Mouse (Mus musculus) G1E (cell line): Measurements from ENCODE around the gene Orm1. TPM values are rescaled to one million over a fixed set of nuclear protein-coding genes. Genes with fewer than 3 reads are reported as not detected.

Source experiments
- ATAC-seq: 2 replicates; pipeline ENCODE4 v1.8.0; 2016; ENCODE audit warnings: mild to moderate bottlenecking; ENCODE audit not compliant: insufficient number of reproducible peaks, poor library complexity, low FRiP score, severe bottlenecking; ENCODE audit errors: extremely low read depth
- DNase-seq: peaks from one replicate; pipeline ENCODE4 v3.0.0; 2012; ENCODE audit warnings: low spot score
- H3K27me3 ChIP-seq: 2 replicates; pipeline ENCODE4 v1.6.1; 2012; ENCODE audit warnings: mild to moderate bottlenecking, low read length, inconsistent platforms; ENCODE audit not compliant: insufficient read depth
- H3K36me3 ChIP-seq: replicated peaks from 2 replicates; pipeline ENCODE3; 2012; ENCODE audit warnings: mild to moderate bottlenecking, inconsistent platforms
- H3K4me1 ChIP-seq: 2 replicates; pipeline ENCODE4 v1.6.1; 2012; ENCODE audit warnings: low read depth, low read length, inconsistent platforms, mixed read lengths; ENCODE audit not compliant: insufficient read depth
- H3K4me3 ChIP-seq: 2 replicates; pipeline ENCODE4 v1.5.1; 2012; ENCODE audit warnings: low read depth, mild to moderate bottlenecking, inconsistent platforms, low read length, moderate library complexity, mixed read lengths
- H3K9me3 ChIP-seq: replicated peaks from 2 replicates; pipeline ENCODE4 v1.6.1; 2012; ENCODE audit warnings: inconsistent platforms
- CTCF ChIP-seq: IDR thresholded peaks from 2 replicates; pipeline ENCODE4 v1.5.1; 2012; ENCODE audit warnings: low read depth, low read length, inconsistent platforms, mixed read lengths
- GATA1 ChIP-seq: IDR thresholded peaks from 2 replicates; pipeline ENCODE4 v1.6.1; 2012; ENCODE audit warnings: borderline replicate concordance, low read length, inconsistent platforms, mixed read lengths
- GATA2 ChIP-seq: IDR thresholded peaks from 2 replicates; pipeline ENCODE4 v1.6.1; 2012; ENCODE audit warnings: low read depth, low read length, inconsistent platforms, borderline replicate concordance
- POLR2AphosphoS5 ChIP-seq: IDR thresholded peaks from 2 replicates; pipeline ENCODE4 v1.6.1; 2012; ENCODE audit warnings: low read depth, low read length, inconsistent platforms; ENCODE audit not compliant: insufficient replicate concordance
- TAL1 ChIP-seq: conservative IDR thresholded peaks from 2 replicates; pipeline ENCODE4 v1.6.1; 2012; ENCODE audit warnings: low read depth, low read length, inconsistent platforms, mixed read lengths
- polyA plus RNA-seq: library from polyadenylated mRNA; stranded (reverse); fragments of >175 nt; gene quantifications from 2 replicates; pipeline ENCODE4 v1.2.3, GENCODE M21; 2012
- total RNA-seq, 2 experiments: library from RNA; stranded (forward) in 1 of 2; stranded (reverse) in 1 of 2; fragments of 200-1000 nt in 1 of 2; fragments of >200 nt in 1 of 2; fragmentation: Nextera tagmentation in 1 of 2; gene quantifications; 2 replicates each; pipeline ENCODE4 v1.2.3; 2014 to 2017

The Orm1 gene
- total RNA-seq (2014; fragmentation: Nextera tagmentation) (not detected in 2 replicates), total RNA-seq (2017) (not detected in 2 replicates), polyA plus RNA-seq (not detected in 2 replicates)

GRCm38 (mm10) chr4:63344295-63344694, at the start of gene Orm1:
TSS of gene Orm1 (plus strand) at chr4:63344560.
- H3K36me3 ChIP-seq = no peaks in the 10 kb centered on the region
- ATAC-seq (no peak), DNase-seq (no peak)
- no peak for TF ChIP-seq POLR2AphosphoS5
- TF ChIP-seq CTCF = no peak
- TF ChIP-seq GATA2 = no peak
- TF ChIP-seq GATA1 = no peak
- TF ChIP-seq TAL1 = no peak
- no peaks in the 10 kb centered on the region for H3K27me3 ChIP-seq
- peaks cover 65% of the 10 kb centered on the region for H3K9me3 ChIP-seq
- H3K4me1 ChIP-seq = no peaks in the 10 kb centered on the region
- no peak within 1 kb of the TSS for H3K4me3 ChIP-seq

- no peak for TF ChIP-seq GATA1
- no peak for TF ChIP-seq GATA2
- TF ChIP-seq CTCF = no peak
- TF ChIP-seq TAL1 = no peak
- no peak for TF ChIP-seq POLR2AphosphoS5
- H3K9me3 ChIP-seq = peaks cover 92% of the 10 kb centered on the region
- H3K27me3 ChIP-seq = no peaks in the 10 kb centered on the region
- no peaks in the 10 kb centered on the region for H3K4me1 ChIP-seq
- no peak overlapping the region for H3K4me3 ChIP-seq
- no peaks in the 10 kb centered on the region for H3K36me3 ChIP-seq
- DNase-seq (no peak), ATAC-seq (no peak)
These were observed 48.7 kb upstream of the Orm1 start for GRCm38 (mm10) chr4:63295641-63296040.

- ATAC-seq = no peak
- no peak for DNase-seq
- Histone ChIP-seq H3K9me3 (peaks cover 93% of the 10 kb centered on the region), H3K4me1 (no peaks in the 10 kb centered on the region), H3K4me3 (no peak overlapping the region), H3K36me3 (no peaks in the 10 kb centered on the region), H3K27me3 (no peaks in the 10 kb centered on the region)
- no peak for TF ChIP-seq TAL1
- TF ChIP-seq CTCF = no peak
- no peak for TF ChIP-seq GATA1
These were observed 48.1 kb upstream of the Orm1 start for GRCm38 (mm10) chr4:63296263-63296662.

- no peak for ATAC-seq
- TF ChIP-seq GATA1 (no peak), POLR2AphosphoS5 (no peak), TAL1 (no peak), CTCF (no peak), GATA2 (no peak)
- no peaks in the 10 kb centered on the region for H3K27me3 ChIP-seq
These were observed 47.5 kb upstream of the Orm1 start for GRCm38 (mm10) chr4:63296876-63297275.

GRCm38 (mm10) chr4:63298191-63298590, 46.2 kb upstream of the Orm1 start:
- no peaks in the 10 kb centered on the region for H3K4me1 ChIP-seq
- H3K4me3 ChIP-seq = no peak overlapping the region
- H3K36me3 ChIP-seq = no peaks in the 10 kb centered on the region
- no peak for ATAC-seq
- DNase-seq = no peak
- TF ChIP-seq GATA2 (no peak), GATA1 (no peak), POLR2AphosphoS5 (no peak), CTCF (no peak), TAL1 (no peak)
- H3K27me3 ChIP-seq = no peaks in the 10 kb centered on the region
- peaks cover 93% of the 10 kb centered on the region for H3K9me3 ChIP-seq

More at GRCm38 (mm10) chr4:63296876-63297275, 47.5 kb upstream of the Orm1 start:
- Histone ChIP-seq H3K36me3 (no peaks in the 10 kb centered on the region), H3K9me3 (peaks cover 93% of the 10 kb centered on the region), H3K4me1 (no peaks in the 10 kb centered on the region), H3K4me3 (no peak overlapping the region)
- DNase-seq = no peak

- no peak for TF ChIP-seq GATA1
- no peak for TF ChIP-seq GATA2
- Histone ChIP-seq H3K27me3 (no peaks in the 10 kb centered on the region), H3K4me1 (no peaks in the 10 kb centered on the region), H3K36me3 (no peaks in the 10 kb centered on the region), H3K4me3 (no peak overlapping the region), H3K9me3 (peaks cover 94% of the 10 kb centered on the region)
- ATAC-seq (no peak), DNase-seq (no peak)
These were observed 41.7 kb upstream of the Orm1 start for GRCm38 (mm10) chr4:63302641-63303040.
